Mouse (Mus musculus) liver, postnatal 0 days (tissue): ENCODE measurements around the gene Tmem252.

Experiments used
- CTCF ChIP-seq: sonication (generic); IDR thresholded peaks from 2 replicates; pipeline ENCODE4 v1.5.1; 2016; ENCODE audit warnings: antibody characterized with exemption, low read depth
- EP300 ChIP-seq: IDR thresholded peaks from 2 replicates; pipeline ENCODE4 v1.6.1; 2016; ENCODE audit warnings: antibody characterized with exemption, low read depth, mild to moderate bottlenecking

DNA sequence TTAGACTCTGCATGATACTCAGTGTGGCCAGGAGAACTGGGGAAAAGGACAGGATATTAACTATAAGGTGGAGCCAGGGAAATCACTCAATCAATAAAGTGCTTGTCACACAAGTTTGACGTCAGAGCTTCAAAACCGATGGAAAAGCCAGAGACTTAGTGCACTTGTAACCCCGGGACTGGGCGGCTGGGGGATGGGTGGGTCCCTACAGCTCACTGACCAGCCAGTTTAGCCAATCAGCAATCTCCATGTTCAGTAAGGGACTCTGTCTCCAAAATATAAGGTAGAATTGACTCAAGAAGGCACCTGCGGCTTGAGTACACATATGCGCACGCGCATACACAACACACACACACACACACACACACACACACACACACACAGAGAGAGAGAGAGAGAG, 25.8 kb upstream of the Tmem252 start:
- TF ChIP-seq CTCF: no peak
- TF ChIP-seq EP300: no peak
